ENCODE assay signal across 8 mouse cellular contexts in the genomic region with DNA sequence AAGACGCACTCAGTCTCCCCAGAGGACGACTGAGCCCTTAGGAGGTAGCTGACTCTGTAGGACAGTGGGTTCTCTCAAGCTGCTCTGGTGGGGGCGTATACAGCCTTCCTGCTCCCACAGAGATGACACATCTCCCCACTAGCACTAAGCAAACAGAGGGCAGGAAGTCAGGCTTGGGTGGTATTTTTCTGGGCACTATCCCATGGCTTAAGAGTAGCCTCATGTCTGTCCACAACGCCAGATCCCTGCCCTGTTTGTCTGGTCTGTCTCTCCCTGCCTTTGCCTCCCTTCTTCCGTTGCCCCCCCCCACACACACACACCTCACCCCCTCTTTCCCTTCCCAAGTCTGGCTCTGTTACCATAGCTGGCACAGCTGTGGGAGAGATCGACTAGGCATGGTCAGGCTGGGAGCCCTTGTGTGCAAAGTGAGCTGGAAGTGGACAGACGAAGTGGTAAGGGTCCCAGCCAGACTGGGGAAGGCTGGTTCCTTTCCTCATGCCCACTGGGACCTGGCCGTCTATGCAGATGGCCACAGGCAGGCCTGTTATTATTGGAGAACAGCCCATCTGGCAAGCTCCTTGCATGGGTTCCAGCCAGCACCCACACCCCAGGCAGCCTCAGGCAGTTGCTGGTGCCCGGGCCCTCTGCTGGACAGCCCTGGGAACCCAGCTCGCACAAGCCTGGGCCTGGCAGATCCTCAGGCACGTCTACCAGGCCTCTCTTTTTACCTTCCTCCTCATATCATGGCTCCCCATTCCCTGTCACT. TPM values are rescaled to one million over a fixed set of nuclear protein-coding genes. Genes with fewer than 3 reads are reported as not detected.
DNase-seq lines count a peak whose midpoint lies in the region; ATAC-seq and TF ChIP-seq lines count a peak whose summit lies in the region.

No protein-coding gene starts in this region.

- no peak overlapping the region for H3K9ac ChIP-seq in hindbrain, postnatal 0 days (replicated peaks; ENCODE audit: low read length)
- H3K9ac ChIP-seq in limb, embryonic 11.5 days (ENCODE audit: low read length): no peak overlapping the region
- no peak overlapping the region; the same call in 1 of the 2 replicates for H3K9ac ChIP-seq in midbrain, embryonic 14.5 days (replicated peaks; ENCODE audit: low read length)

- H3K36me3 ChIP-seq in hindbrain, postnatal 0 days (ENCODE audit: insufficient read depth, low read length): no peaks in the 10 kb centered on the region
- no peaks in the 10 kb centered on the region for H3K36me3 ChIP-seq in limb, embryonic 11.5 days (ENCODE audit: control insufficient read depth, insufficient read depth, low read length)
- H3K36me3 ChIP-seq in midbrain, embryonic 14.5 days (ENCODE audit: control insufficient read depth, insufficient read depth, low read length): no peaks in the 10 kb centered on the region

- H3K4me1 ChIP-seq in hindbrain, postnatal 0 days (ENCODE audit: insufficient read depth, low read length): peaks cover 35% of the 10 kb centered on the region
- H3K4me1 ChIP-seq in limb, embryonic 11.5 days (ENCODE audit: control insufficient read depth, insufficient read depth, low read length): peaks cover 35% of the 10 kb centered on the region
- H3K4me1 ChIP-seq in midbrain, embryonic 14.5 days (ENCODE audit: control insufficient read depth, insufficient read depth, low read length): peaks cover 23% of the 10 kb centered on the region

- no peaks in the 10 kb centered on the region for H3K27me3 ChIP-seq in hindbrain, postnatal 0 days (ENCODE audit: insufficient read depth, low read length)
- H3K27me3 ChIP-seq in limb, embryonic 11.5 days (ENCODE audit: control insufficient read depth, insufficient read depth, low read length): peaks cover 37% of the 10 kb centered on the region
- peaks cover 28% of the 10 kb centered on the region for H3K27me3 ChIP-seq in midbrain, embryonic 14.5 days (ENCODE audit: control insufficient read depth, insufficient read depth, low read length)

- 18% methylated on average over 11 of the region's 11 CpGs for WGBS in hindbrain, postnatal 0 days
- 27% methylated on average over 11 of the region's 11 CpGs for WGBS in limb, embryonic 11.5 days
- 25% methylated on average over 11 of the region's 11 CpGs for WGBS in midbrain, embryonic 14.5 days

- H3K4me2 ChIP-seq in hindbrain, postnatal 0 days (ENCODE audit: low read depth, low read length): no peak overlapping the region
- no peak overlapping the region for H3K4me2 ChIP-seq in limb, embryonic 11.5 days (ENCODE audit: low read depth, severe bottlenecking)
- H3K4me2 ChIP-seq in midbrain, embryonic 14.5 days (ENCODE audit: low read length): no peak overlapping the region

- DNase-seq in embryo, embryonic 10 days (ENCODE audit: low spot score): peak; percentile 60
- DNase-seq in embryo, embryonic 9.5 days (ENCODE audit: extremely low spot score): no peak
- peak; percentile 83 to 86 for DNase-seq in cerebellum, postnatal 14 days
- peak; percentile 90 for DNase-seq in gastrocnemius, postnatal 14 days
- peak; percentile 77 for DNase-seq in hindbrain, postnatal 0 days (ENCODE audit: low spot score)
- DNase-seq in limb, embryonic 11.5 days (ENCODE audit: low spot score): peak; percentile 63
- DNase-seq in midbrain, embryonic 14.5 days: peak; percentile 66
- DNase-seq in spleen, postnatal 36 days (ENCODE audit: low spot score in 2 of 2): peak; percentile 61 to 62

- intact Hi-C loops in gastrocnemius, postnatal 14 days (cut with DNase I; ENCODE audit: low total_unique reads): no loop called here

- TF ChIP-seq CTCF in hindbrain, postnatal 0 days (IDR thresholded peaks at IDR 0.05; ENCODE audit: low read depth): peak; percentile 77

- ATAC-seq in hindbrain, postnatal 0 days: peak; percentile 64
- no peak for ATAC-seq in limb, embryonic 11.5 days (ENCODE audit: insufficient number of reproducible peaks, low FRiP score, low TSS enrichment, low read depth)
- ATAC-seq in midbrain, embryonic 14.5 days (ENCODE audit: low FRiP score, low TSS enrichment): peak; percentile 22; the same call in 1 of the 2 replicates

- no peak overlapping the region for H3K4me3 ChIP-seq in hindbrain, postnatal 0 days (ENCODE audit: low read length)
- no peak overlapping the region for H3K4me3 ChIP-seq in limb, embryonic 11.5 days (ENCODE audit: low read depth, low read length)
- H3K4me3 ChIP-seq in midbrain, embryonic 14.5 days (replicated peaks; ENCODE audit: low read depth, low read length): no peak overlapping the region

- peak overlapping the region; percentile 76 for H3K27ac ChIP-seq in hindbrain, postnatal 0 days
- 0 out of 2 replicates have a peak overlapping the region, but pooled peaks have one; percentile 14 for H3K27ac ChIP-seq in limb, embryonic 11.5 days (replicated peaks; ENCODE audit: low read depth, low read length)
- peak overlapping the region; percentile 61 for H3K27ac ChIP-seq in midbrain, embryonic 14.5 days (replicated peaks; ENCODE audit: low read depth, low read length)

- H3K9me3 ChIP-seq in hindbrain, postnatal 0 days (ENCODE audit: low read length): no peaks in the 10 kb centered on the region
- H3K9me3 ChIP-seq in limb, embryonic 11.5 days (ENCODE audit: control insufficient read depth, low read length): no peaks in the 10 kb centered on the region; the same call in 1 of the 2 replicates
- no peaks in the 10 kb centered on the region for H3K9me3 ChIP-seq in midbrain, embryonic 14.5 days (ENCODE audit: control insufficient read depth, low read length)

RNA-seq across cellular contexts. Expression of gene Slc29a1, which starts 2.6 kb away (rescaled TPM):
- 10 to 100 TPM; 59.2 to 71.6 TPM for total RNA-seq in gastrocnemius, postnatal 14 days (2021)
- total RNA-seq in hindbrain, postnatal 0 days (2014; rRNA removed): 170 and 354 TPM in 2 replicates
- polyA plus RNA-seq in hindbrain, postnatal 0 days (2015; fragmentation: Nextera tagmentation; extraction: Ambion mirVana): 60.6 and 77.6 TPM in 2 replicates
- 38.9 and 41.4 TPM in 2 replicates for polyA plus RNA-seq in limb, embryonic 11.5 days (2014; fragmentation: Nextera tagmentation; extraction: Ambion mirVana)
- polyA plus RNA-seq in midbrain, embryonic 14.5 days (2014; fragmentation: Nextera tagmentation; extraction: Ambion mirVana): 21.2 and 33.2 TPM in 2 replicates

RNA-seq across cellular contexts. Expression of gene Mymx, which starts 5.1 kb away (rescaled TPM):
- total RNA-seq in gastrocnemius, postnatal 14 days (2021): 1 to 10 TPM; 6.2 to 7.3 TPM
- total RNA-seq in hindbrain, postnatal 0 days (2014; rRNA removed): not detected in 2 replicates
- polyA plus RNA-seq in hindbrain, postnatal 0 days (2015; fragmentation: Nextera tagmentation; extraction: Ambion mirVana): not detected in 2 replicates
- polyA plus RNA-seq in limb, embryonic 11.5 days (2014; fragmentation: Nextera tagmentation; extraction: Ambion mirVana): 4.8 and 7.0 TPM in 2 replicates
- polyA plus RNA-seq in midbrain, embryonic 14.5 days (2014; fragmentation: Nextera tagmentation; extraction: Ambion mirVana): not detected in 2 replicates

RNA-seq across cellular contexts. Expression of gene Hsp90ab1, which starts 23.7 kb away (rescaled TPM):
- 100 to 1,000 TPM; 735 to 778 TPM for total RNA-seq in gastrocnemius, postnatal 14 days (2021)
- 982 and 1,365 TPM in 2 replicates for total RNA-seq in hindbrain, postnatal 0 days (2014; rRNA removed)
- 1,472 and 1,504 TPM in 2 replicates for polyA plus RNA-seq in hindbrain, postnatal 0 days (2015; fragmentation: Nextera tagmentation; extraction: Ambion mirVana)
- 1,903 and 1,914 TPM in 2 replicates for polyA plus RNA-seq in limb, embryonic 11.5 days (2014; fragmentation: Nextera tagmentation; extraction: Ambion mirVana)
- 1,248 and 1,388 TPM in 2 replicates for polyA plus RNA-seq in midbrain, embryonic 14.5 days (2014; fragmentation: Nextera tagmentation; extraction: Ambion mirVana)

RNA-seq across cellular contexts. Expression of gene Slc35b2, which starts 33.1 kb away (rescaled TPM):
- total RNA-seq in gastrocnemius, postnatal 14 days (2021): 10 to 100 TPM; 25.6 to 28.6 TPM
- total RNA-seq in hindbrain, postnatal 0 days (2014; rRNA removed): 105 and 139 TPM in 2 replicates
- polyA plus RNA-seq in hindbrain, postnatal 0 days (2015; fragmentation: Nextera tagmentation; extraction: Ambion mirVana): 90.3 and 94.0 TPM in 2 replicates
- polyA plus RNA-seq in limb, embryonic 11.5 days (2014; fragmentation: Nextera tagmentation; extraction: Ambion mirVana): 90.5 and 92.0 TPM in 2 replicates
- 73.0 and 77.1 TPM in 2 replicates for polyA plus RNA-seq in midbrain, embryonic 14.5 days (2014; fragmentation: Nextera tagmentation; extraction: Ambion mirVana)

RNA-seq across cellular contexts. Expression of gene Nfkbie, which starts 41.3 kb away (rescaled TPM):
- total RNA-seq in gastrocnemius, postnatal 14 days (2021): 1 to 10 TPM; 1.1 to 1.4 TPM
- total RNA-seq in hindbrain, postnatal 0 days (2014; rRNA removed): 7.7 and 9.2 TPM in 2 replicates
- polyA plus RNA-seq in hindbrain, postnatal 0 days (2015; fragmentation: Nextera tagmentation; extraction: Ambion mirVana): 5.2 and 6.0 TPM in 2 replicates
- 5.6 and 6.2 TPM in 2 replicates for polyA plus RNA-seq in limb, embryonic 11.5 days (2014; fragmentation: Nextera tagmentation; extraction: Ambion mirVana)
- polyA plus RNA-seq in midbrain, embryonic 14.5 days (2014; fragmentation: Nextera tagmentation; extraction: Ambion mirVana): 4.2 and 4.9 TPM in 2 replicates

Comparison
In these comparisons a context has a peak if more than half of its experiments do, and no peak if none do; other contexts are left out.
1. H3K27ac ChIP-seq: peak in every context shown above with its lines; median percentile 76 in hindbrain, postnatal 0 days; 61 in midbrain, embryonic 14.5 days; 14 in limb, embryonic 11.5 days.